Mouse (Mus musculus): Measurements from ENCODE around the gene R3hdm4. TPM values are rescaled to one million over a fixed set of nuclear protein-coding genes. Genes with fewer than 3 reads are reported as not detected.

Gene R3hdm4
- total RNA-seq, 1 experiment from 2014 or later, result 98.9 TPM

GRCm38 (mm10) chr10:79865801-79866295 lies 55.2 kb downstream of the R3hdm4 start:
- DNase-seq, result no peak

GRCm38 (mm10) chr10:79865189-79865601 lies 55.8 kb downstream of the R3hdm4 start:
- no peak for DNase-seq

GRCm38 (mm10) chr10:79864351-79865188 lies 56.4 kb downstream of the R3hdm4 start:
- no peak for DNase-seq

- DNase-seq, result no peak
Measured at GRCm38 (mm10) chr10:79862925-79863324, 58.1 kb downstream of the R3hdm4 start.

GRCm38 (mm10) chr10:79862049-79862788 lies 58.8 kb downstream of the R3hdm4 start:
- no peak for DNase-seq

GRCm38 (mm10) chr10:79861230-79862048 lies 59.6 kb downstream of the R3hdm4 start:
- DNase-seq, result no peak

- DNase-seq, result no peak
Measured at GRCm38 (mm10) chr10:79860079-79860911, 60.7 kb downstream of the R3hdm4 start.

Small RNAs within 50 kb of the gene (microRNA-seq; reads per million reads assigned to microRNA genes)
- 0 reads per million in 2 experiments for gene Mir6910

Other genes starting within 250 kb of the R3hdm4 start
- 78.6 and 89.8 TPM in 2 replicates for gene Cdc34, start 239.0 kb downstream of the R3hdm4 start, total RNA-seq (2021)
- 1.2 and 1.6 TPM in 2 replicates for gene Gzmm, start 232.2 kb downstream of the R3hdm4 start, total RNA-seq (2021)
- gene Bsg, start 216.7 kb downstream of the R3hdm4 start, total RNA-seq (2021), result 522 and 531 TPM in 2 replicates
- 5.4 and 7.7 TPM in 2 replicates for gene Hcn2, start 204.6 kb downstream of the R3hdm4 start, total RNA-seq (2021)
- 70.4 and 74.1 TPM in 2 replicates for gene Polrmt, start 174.6 kb downstream of the R3hdm4 start, total RNA-seq (2021)
- gene Fgf22, start 166.1 kb downstream of the R3hdm4 start, total RNA-seq (2021), result not detected in 2 replicates
- 59.5 and 63.8 TPM in 2 replicates for gene Rnf126, start 154.3 kb downstream of the R3hdm4 start, total RNA-seq (2021)
- 8.5 and 10.6 TPM in 2 replicates for gene Fstl3, start 143.9 kb downstream of the R3hdm4 start, total RNA-seq (2021)
- not detected in 2 replicates for gene Prss57, start 130.2 kb downstream of the R3hdm4 start, total RNA-seq (2021)
- gene Palm, start 127.6 kb downstream of the R3hdm4 start, total RNA-seq (2021), result 57.1 and 99.3 TPM in 2 replicates
- gene Misp, start 100.2 kb downstream of the R3hdm4 start, total RNA-seq (2021), result 0.64 and 1.00 TPM in 2 replicates
- gene Ptbp1, start 66.8 kb downstream of the R3hdm4 start, total RNA-seq (2021), result 224 and 249 TPM in 2 replicates
- not detected in 2 replicates for gene Prtn3, start 46.7 kb downstream of the R3hdm4 start, total RNA-seq (2021)
- gene Plppr3, start 46.6 kb downstream of the R3hdm4 start, total RNA-seq (2021), result 0.49 and 1.2 TPM in 2 replicates
- not detected in 2 replicates for gene Elane, start 35.0 kb downstream of the R3hdm4 start, total RNA-seq (2021)
- gene Cfd, start 30.4 kb downstream of the R3hdm4 start, total RNA-seq (2021), result 420 and 469 TPM in 2 replicates
- 36.0 and 49.2 TPM in 2 replicates for gene Med16, start 12.3 kb downstream of the R3hdm4 start, total RNA-seq (2021)
- not detected in 2 replicates for gene Gm26602, start 10.4 kb downstream of the R3hdm4 start, total RNA-seq (2021)
- gene Kiss1r, start 4.2 kb downstream of the R3hdm4 start, total RNA-seq (2021), result 1.1 and 2.3 TPM in 2 replicates
- 5.2 and 5.8 TPM in 2 replicates for gene Arid3a, start 5.8 kb upstream of the R3hdm4 start, total RNA-seq (2021)
- 32.4 and 35.5 TPM in 2 replicates for gene Wdr18, start 38.9 kb upstream of the R3hdm4 start, total RNA-seq (2021)
- 0.12 TPM in 1 of 2 replicates, not detected in the other for gene Grin3b, start 49.5 kb upstream of the R3hdm4 start, total RNA-seq (2021)
- gene Tmem259, start 63.1 kb upstream of the R3hdm4 start, total RNA-seq (2021), result 159 and 161 TPM in 2 replicates
- gene Cnn2, start 67.4 kb upstream of the R3hdm4 start, total RNA-seq (2021), result 28.3 and 29.8 TPM in 2 replicates
- gene Abca7, start 75.3 kb upstream of the R3hdm4 start, total RNA-seq (2021), result 24.2 and 29.1 TPM in 2 replicates
- gene Arhgap45, start 95.4 kb upstream of the R3hdm4 start, total RNA-seq (2021), result 3.7 and 4.3 TPM in 2 replicates
- 84.3 and 101 TPM in 2 replicates for gene Polr2e, start 118.6 kb upstream of the R3hdm4 start, total RNA-seq (2021)
- gene Gpx4, start 126.0 kb upstream of the R3hdm4 start, total RNA-seq (2021), result 977 and 1,201 TPM in 2 replicates
- 66.1 and 73.2 TPM in 2 replicates for gene Sbno2, start 184.4 kb upstream of the R3hdm4 start, total RNA-seq (2021)
- gene Stk11, start 194.6 kb upstream of the R3hdm4 start, total RNA-seq (2021), result 154 TPM in 2 replicates
- 460 and 592 TPM in 2 replicates for gene Atp5d, start 217.4 kb upstream of the R3hdm4 start, total RNA-seq (2021)
- 45.4 and 67.9 TPM in 2 replicates for gene Cbarp, start 219.6 kb upstream of the R3hdm4 start, total RNA-seq (2021)
- gene Midn, start 227.1 kb upstream of the R3hdm4 start, total RNA-seq (2021), result 74.1 and 97.4 TPM in 2 replicates
- gene Cirbp, start 244.8 kb upstream of the R3hdm4 start, total RNA-seq (2021), result 49.9 and 142 TPM in 2 replicates